Mouse (Mus musculus) midbrain, postnatal 0 days (tissue): Measurements from ENCODE around the gene Nf2. TPM values are rescaled to one million over a fixed set of nuclear protein-coding genes. Genes with fewer than 3 reads are reported as not detected.
A peak's percentile ranks its signal among the peaks of the same experiment; 100 is the strongest.

ENCODE experiments used
- ATAC-seq: fragments of 200-750 bp; cut with Nextera tagmentation; 2 replicates; pipeline ENCODE4 v1.8.0; 2017; ENCODE audit warnings: moderate number of reproducible peaks, mild to moderate bottlenecking, moderate TSS enrichment, moderate library complexity; ENCODE audit not compliant: low FRiP score
- DNase-seq: peaks from one replicate; pipeline ENCODE4 v3.0.0-alpha.2; 2015; ENCODE audit warnings: low spot score
- H3K27ac ChIP-seq: fragments of 300-500 bp; sonication (generic); 2 replicates; pipeline ENCODE4 v1.5.1; 2014; ENCODE audit warnings: low read depth, mild to moderate bottlenecking, low read length, mixed read lengths
- H3K27me3 ChIP-seq: fragments of 300-500 bp; sonication (generic); 2 replicates; pipeline ENCODE4 v1.6.1; 2014; ENCODE audit warnings: low read length, control low read depth, mixed read lengths; ENCODE audit not compliant: insufficient read depth
- H3K36me3 ChIP-seq: fragments of 300-500 bp; sonication (generic); 2 replicates; pipeline ENCODE4 v1.6.1; 2014; ENCODE audit warnings: low read length, control low read depth, mixed read lengths; ENCODE audit not compliant: insufficient read depth
- H3K4me1 ChIP-seq: fragments of 300-500 bp; sonication (generic); 2 replicates; pipeline ENCODE4 v1.6.1; 2014; ENCODE audit warnings: mild to moderate bottlenecking, control low read depth, antibody characterized with exemption, low read length, mixed read lengths; ENCODE audit not compliant: insufficient read depth
- H3K4me2 ChIP-seq: fragments of 300-500 bp; sonication (generic); 2 replicates; pipeline ENCODE4 v1.6.1; 2014; ENCODE audit warnings: low read depth, mild to moderate bottlenecking, low read length, mixed read lengths; ENCODE audit not compliant: poor library complexity, severe bottlenecking
- H3K4me3 ChIP-seq: fragments of 300-500 bp; sonication (generic); 2 replicates; pipeline ENCODE4 v1.5.1; 2014; ENCODE audit warnings: low read depth, mild to moderate bottlenecking, low read length, moderate library complexity
- H3K9ac ChIP-seq: fragments of 300-500 bp; sonication (generic); replicated peaks from 2 replicates; pipeline ENCODE4 v1.6.1; 2014; ENCODE audit warnings: mild to moderate bottlenecking, low read length, moderate library complexity, mixed read lengths; ENCODE audit not compliant: poor library complexity, severe bottlenecking
- H3K9me3 ChIP-seq: fragments of 300-500 bp; sonication (generic); 2 replicates; pipeline ENCODE4 v1.6.1; 2016; ENCODE audit warnings: low read length, control low read depth
- CTCF ChIP-seq: IDR thresholded peaks from 2 replicates; pipeline ENCODE4 v1.5.1; 2016; ENCODE audit warnings: antibody characterized with exemption, mild to moderate bottlenecking
- WGBS: fragments of 180-500 bp; shearing (Covaris S2); extraction: QIAGEN DNeasy Blood & Tissue Kit; methylation state at CpG from one replicate; pipeline ENCODE4 v1.1.7; 2014; 5-methylcytosine and 5-hydroxymethylcytosine counted together
- polyA plus RNA-seq: library from polyadenylated mRNA; unstranded; fragments of >200 nt; fragmentation: Nextera tagmentation; extraction: Ambion mirVana; gene quantifications from 2 replicates; pipeline ENCODE4 v1.2.1, GENCODE M21; 2015
- total RNA-seq: library from RNA; depleted of rRNA; stranded (reverse); fragments of >200 nt; gene quantifications from 2 replicates; pipeline ENCODE4 v1.2.3, GENCODE M21; 2014

The Nf2 gene
- total and polyA plus RNA-seq, 2 experiments from 2014 or later = 51.5 to 103 TPM

DNA sequence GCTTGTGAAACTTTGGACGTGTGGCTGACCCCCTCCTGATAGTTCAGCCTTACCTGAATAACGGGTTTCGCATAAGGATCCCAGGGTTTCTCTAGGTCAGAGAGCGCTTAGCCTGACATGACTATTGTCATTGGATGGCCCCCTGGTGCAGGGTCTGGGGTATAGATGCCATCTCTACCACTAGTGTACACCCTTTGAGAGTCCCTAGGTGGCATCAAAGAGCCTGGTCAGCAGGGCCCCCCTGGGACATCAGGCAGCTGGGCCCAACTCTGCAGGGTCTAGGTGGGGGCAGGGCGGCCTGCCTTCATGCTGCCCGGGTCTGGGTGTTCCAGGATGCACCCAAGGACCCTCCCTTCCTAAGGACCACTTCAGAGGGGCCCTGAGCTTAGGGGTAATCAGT is 113.0 kb downstream of the Nf2 start:
- no peak overlapping the region for H3K9ac ChIP-seq
- no peak overlapping the region for H3K4me2 ChIP-seq
- no peak overlapping the region for H3K27ac ChIP-seq
- no peaks in the 10 kb centered on the region for H3K36me3 ChIP-seq
- no peaks in the 10 kb centered on the region for H3K27me3 ChIP-seq
- WGBS = 50% methylated on average over 6 of the region's 6 CpGs
- no peaks in the 10 kb centered on the region for H3K9me3 ChIP-seq
- DNase-seq = no peak
- ATAC-seq = no peak
- no peaks in the 10 kb centered on the region for H3K4me1 ChIP-seq
- H3K4me3 ChIP-seq = no peak overlapping the region
- TF ChIP-seq CTCF = peak; percentile 43

DNA sequence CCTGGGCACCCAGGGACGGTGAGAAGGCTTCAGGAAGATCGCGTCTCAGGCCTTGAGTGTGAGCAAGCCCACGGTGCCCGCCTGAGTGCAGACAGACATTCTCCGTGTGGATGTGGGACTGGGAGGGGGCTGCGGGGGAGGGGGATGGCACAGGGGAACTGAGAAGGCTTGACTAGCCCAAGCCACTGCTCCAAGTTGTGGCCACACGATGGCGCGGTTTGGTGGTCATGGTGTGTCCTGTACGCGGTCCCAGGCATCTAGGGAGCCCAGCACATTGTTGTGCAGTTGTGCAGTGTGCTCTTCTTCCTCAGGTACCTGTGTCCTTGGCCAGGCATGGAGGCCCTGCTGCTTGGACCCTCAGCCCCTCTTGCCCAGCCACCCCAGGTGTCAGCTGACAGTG is 115.2 kb downstream of the Nf2 start:
- Histone ChIP-seq H3K9me3 (no peaks in the 10 kb centered on the region), H3K36me3 (no peaks in the 10 kb centered on the region), H3K27me3 (no peaks in the 10 kb centered on the region), H3K4me2 (no peak overlapping the region), H3K4me3 (no peak overlapping the region), H3K9ac (no peak overlapping the region), H3K4me1 (no peaks in the 10 kb centered on the region), H3K27ac (no peak overlapping the region)
- 43% methylated on average over 12 of the region's 12 CpGs for WGBS
- DNase-seq = peak; percentile 49
- ATAC-seq = no peak
- TF ChIP-seq CTCF = peak; percentile 58

DNA sequence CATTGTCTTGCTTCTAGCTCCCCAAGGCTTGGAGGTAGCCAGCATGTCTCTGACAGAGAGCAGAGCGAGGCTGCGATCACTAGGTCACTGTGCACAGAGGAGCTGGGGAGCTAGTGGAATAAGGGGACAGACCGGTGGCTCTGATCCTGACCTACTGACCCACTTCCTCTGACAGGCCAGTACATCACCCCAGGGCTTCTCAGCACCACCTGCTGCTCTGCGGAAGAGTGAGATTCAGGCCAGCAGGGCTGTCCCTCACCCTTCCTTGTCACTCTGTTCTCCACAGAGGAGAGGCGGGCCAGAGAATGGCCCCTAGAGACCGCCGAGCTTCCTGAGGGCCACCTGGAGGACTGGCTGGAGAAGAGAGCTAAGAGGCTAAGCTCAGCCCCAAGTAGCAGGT is 117.6 kb downstream of the Nf2 start:
- Histone ChIP-seq H3K27ac (no peak overlapping the region), H3K27me3 (no peaks in the 10 kb centered on the region), H3K4me3 (no peak overlapping the region), H3K36me3 (no peaks in the 10 kb centered on the region; the same call in 1 of the 2 replicates), H3K9ac (no peak overlapping the region), H3K4me2 (no peak overlapping the region), H3K9me3 (no peaks in the 10 kb centered on the region), H3K4me1 (no peaks in the 10 kb centered on the region)
- no peak for TF ChIP-seq CTCF
- WGBS = 83% methylated on average over 7 of the region's 7 CpGs
- DNase-seq (no peak), ATAC-seq (no peak)

DNA sequence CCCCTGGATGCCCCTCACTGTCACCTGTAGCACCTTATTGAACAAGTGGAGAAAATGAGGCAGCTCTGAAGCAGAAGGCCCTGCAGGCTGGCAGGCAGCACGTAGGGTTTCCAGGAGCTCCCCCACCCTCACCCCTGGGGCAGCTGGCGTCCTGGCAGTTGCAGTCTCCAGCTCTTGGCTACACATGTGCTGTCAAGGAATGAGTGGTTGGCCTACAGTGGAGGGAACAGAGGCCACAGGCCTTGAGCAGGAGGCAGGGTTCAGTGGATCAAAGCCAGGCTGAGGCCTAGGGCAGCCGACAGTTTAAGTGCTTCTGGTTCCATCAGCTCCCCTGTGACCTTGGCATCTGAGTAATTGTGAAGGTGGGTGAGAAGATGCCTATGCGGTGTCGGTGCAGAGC is 118.4 kb downstream of the Nf2 start:
- Histone ChIP-seq H3K4me1 (no peaks in the 10 kb centered on the region), H3K27ac (no peak overlapping the region), H3K9ac (no peak overlapping the region), H3K4me3 (no peak overlapping the region), H3K27me3 (no peaks in the 10 kb centered on the region), H3K36me3 (peaks cover 6% of the 10 kb centered on the region), H3K4me2 (no peak overlapping the region), H3K9me3 (no peaks in the 10 kb centered on the region)
- DNase-seq = no peak
- 82% methylated on average over 5 of the region's 5 CpGs for WGBS
- no peak for TF ChIP-seq CTCF
- ATAC-seq = no peak

DNA sequence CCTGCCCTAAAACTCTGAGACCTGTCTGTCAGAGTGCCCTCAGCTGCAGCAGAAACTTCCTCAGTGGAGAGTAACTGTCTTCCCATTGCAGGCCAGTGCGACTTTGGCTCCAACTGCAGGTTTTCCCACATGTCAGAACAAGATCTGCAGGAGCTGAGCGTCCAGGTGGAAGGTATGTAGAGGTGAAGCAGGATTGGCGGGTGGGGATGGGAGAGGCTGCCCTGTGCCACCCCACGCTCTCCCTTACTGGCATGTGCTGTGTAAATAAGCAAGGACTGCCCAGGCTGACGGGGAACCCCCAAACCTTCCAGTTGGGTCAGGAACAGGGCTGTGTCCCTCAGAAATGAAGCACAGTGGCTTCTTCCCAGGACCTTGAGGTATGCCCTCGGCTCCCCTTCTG is 119.2 kb downstream of the Nf2 start:
- H3K4me1 ChIP-seq = no peaks in the 10 kb centered on the region
- no peaks in the 10 kb centered on the region for H3K9me3 ChIP-seq
- no peak overlapping the region for H3K27ac ChIP-seq
- ATAC-seq (no peak), DNase-seq (no peak)
- TF ChIP-seq CTCF = no peak
- WGBS = 79% methylated on average over 6 of the region's 6 CpGs
- no peak overlapping the region for H3K4me3 ChIP-seq
- peaks cover 12% of the 10 kb centered on the region for H3K36me3 ChIP-seq
- H3K9ac ChIP-seq = no peak overlapping the region
- no peak overlapping the region for H3K4me2 ChIP-seq
- no peaks in the 10 kb centered on the region for H3K27me3 ChIP-seq

DNA sequence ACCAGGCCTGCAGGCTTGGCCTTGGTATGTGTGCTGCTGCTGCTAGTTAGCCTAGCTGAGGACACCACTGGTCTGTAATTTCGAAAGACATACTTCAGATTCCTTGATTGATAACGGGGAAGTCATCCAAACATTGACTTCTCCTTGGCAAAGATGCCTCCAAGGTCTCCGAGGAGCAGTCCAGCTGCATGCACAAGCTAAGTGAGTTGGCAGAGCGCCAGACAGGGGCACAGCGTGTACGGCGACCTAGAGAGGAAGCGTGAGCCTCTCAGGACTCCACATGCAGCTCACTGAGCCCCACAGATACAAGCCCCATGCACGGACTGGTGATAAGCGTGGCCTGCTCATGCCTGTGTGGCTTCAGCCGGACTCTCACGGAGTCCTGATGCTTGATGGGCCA is 119.7 kb downstream of the Nf2 start:
- 56% methylated on average over 12 of the region's 12 CpGs for WGBS
- Histone ChIP-seq H3K27ac (no peak overlapping the region), H3K4me1 (no peaks in the 10 kb centered on the region), H3K9me3 (no peaks in the 10 kb centered on the region), H3K4me2 (no peak overlapping the region), H3K4me3 (no peak overlapping the region), H3K36me3 (peaks cover 13% of the 10 kb centered on the region), H3K27me3 (no peaks in the 10 kb centered on the region), H3K9ac (0 out of 2 replicates have a peak overlapping the region, but pooled peaks have one; percentile 19)
- ATAC-seq (no peak), DNase-seq (no peak)
- no peak for TF ChIP-seq CTCF
